Mouse (Mus musculus) stomach, postnatal 0 days (tissue): ENCODE measurements at regions not wholly inside any gene's neighbourhood (a gene's known extent, or its start where the extent isn't known, plus 50 kb on each side); places are given as distances from the start of the nearest gene placed in this dataset.

Experiments
- CTCF ChIP-seq: IDR thresholded peaks from 2 replicates; pipeline ENCODE4 v1.5.1; 2016; ENCODE audit warnings: antibody characterized with exemption, low read depth, mild to moderate bottlenecking, moderate library complexity
- EP300 ChIP-seq: optimal IDR thresholded peaks from 2 replicates; pipeline ENCODE3; 2016; ENCODE audit warnings: antibody characterized with exemption

- no peak for TF ChIP-seq CTCF
- TF ChIP-seq EP300, result no peak
Measured at GRCm38 (mm10) chr1:169051863-169052257, 479.4 kb downstream of the Nuf2 start.
